Mouse (Mus musculus) gastrocnemius, postnatal 14 days (tissue): ENCODE measurements around the gene Tekt3. TPM values are rescaled to one million over a fixed set of nuclear protein-coding genes. Genes with fewer than 3 reads are reported as not detected.
A peak's percentile ranks its signal among the peaks of the same experiment; 100 is the strongest.

Source experiments
- DNase-seq: peaks from one replicate; pipeline ENCODE4 v3.0.0; 2021; ENCODE audit warnings: mixed read lengths
- intact Hi-C: fragments of 180-260 bp; cut with DNase I; formaldehyde crosslinking; loops from one replicate; pipeline ENCODE4 v1.15.1; 2025; ENCODE audit warnings: low total_unique reads
- total RNA-seq, 2 experiments: library from RNA; stranded (reverse); gene quantifications; 2 replicates each; pipeline ENCODE4 v1.2.3; 2021

The Tekt3 gene
- total RNA-seq, 2 experiments from 2014 or later: not detected

- intact Hi-C loops: no loop called here
- no peak for DNase-seq
Measured at GRCm38 (mm10) chr11:63055596-63055995, 5.9 kb upstream of the Tekt3 start.

GRCm38 (mm10) chr11:63058375-63058952, 3.0 kb upstream of the Tekt3 start:
- DNase-seq: no peak
- intact Hi-C loops: no loop called here

GRCm38 (mm10) chr11:63059911-63060310, 1.5 kb upstream of the Tekt3 start:
- intact Hi-C loops: no loop called here
- DNase-seq: no peak

- intact Hi-C loops: no loop called here
- DNase-seq: no peak
Measured at GRCm38 (mm10) chr11:63066526-63066925, 5.1 kb downstream of the Tekt3 start.

GRCm38 (mm10) chr11:63070081-63070480, 8.6 kb downstream of the Tekt3 start:
- no peak for DNase-seq
- intact Hi-C loops: no loop called here

DNA sequence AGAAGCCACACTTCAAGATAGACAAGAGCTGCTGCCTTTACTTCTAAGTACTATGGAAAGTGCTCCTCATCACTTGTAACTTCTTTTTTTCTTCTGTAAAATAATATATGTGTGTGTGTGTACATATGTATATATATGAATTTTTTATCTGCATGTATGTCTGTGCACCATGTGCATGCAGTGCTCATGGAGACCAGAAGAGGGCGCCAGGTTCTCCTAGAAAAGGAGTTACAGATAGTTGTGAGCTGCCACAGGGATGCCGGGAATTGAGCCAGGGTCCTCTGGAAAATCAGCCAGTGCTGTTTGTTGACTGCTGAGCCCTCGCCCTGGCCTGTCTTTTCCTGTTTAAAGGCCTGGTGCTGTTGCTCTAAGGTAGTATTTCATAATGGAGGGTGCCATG, 23.1 kb downstream of the Tekt3 start:
- intact Hi-C loops: no loop called here
- DNase-seq: no peak

- no peak for DNase-seq
- intact Hi-C loops: no loop called here
Measured at GRCm38 (mm10) chr11:63088672-63089071, 27.2 kb downstream of the Tekt3 start.

DNA sequence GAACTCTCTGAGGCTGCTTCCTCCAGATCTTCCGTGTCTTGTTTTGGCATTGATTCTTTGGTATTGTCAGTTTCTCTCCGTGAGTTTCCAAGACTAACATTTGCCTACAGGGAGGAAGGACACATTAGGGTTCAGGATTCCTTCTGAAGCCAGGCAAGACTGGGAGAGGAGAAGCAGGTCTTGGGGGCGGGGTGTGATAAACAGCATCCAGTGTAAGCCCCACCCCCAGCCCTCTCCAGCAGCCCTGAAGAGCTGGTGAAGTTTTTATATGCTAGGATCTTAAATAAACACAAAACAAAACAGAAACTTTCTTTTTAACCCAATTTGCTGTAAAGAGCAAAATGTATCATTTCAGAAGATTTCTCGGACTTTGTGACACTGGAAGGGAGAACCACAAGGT, 28.8 kb downstream of the Tekt3 start:
- intact Hi-C loops: no loop called here
- no peak for DNase-seq

DNA sequence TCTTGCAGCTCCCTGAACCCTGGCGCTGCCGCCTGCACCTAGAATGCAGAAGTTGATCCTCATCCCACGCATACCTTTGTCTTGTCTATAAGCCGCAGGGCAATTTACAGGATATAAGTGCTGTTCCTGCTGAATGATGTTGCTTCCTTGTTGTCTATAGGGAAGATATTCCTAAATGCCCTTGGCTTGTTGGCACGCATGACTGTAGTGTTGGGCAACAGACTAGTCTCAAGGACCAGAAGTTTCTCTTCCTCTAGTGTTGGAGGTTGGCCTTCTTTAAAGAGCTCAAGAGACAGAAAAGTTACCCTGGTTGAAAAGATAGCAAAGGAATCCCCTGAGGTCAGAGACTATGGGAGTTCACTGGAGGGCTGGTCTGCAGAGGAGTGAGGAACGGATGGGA, 29.5 kb downstream of the Tekt3 start:
- intact Hi-C loops: no loop called here
- DNase-seq: no peak

DNA sequence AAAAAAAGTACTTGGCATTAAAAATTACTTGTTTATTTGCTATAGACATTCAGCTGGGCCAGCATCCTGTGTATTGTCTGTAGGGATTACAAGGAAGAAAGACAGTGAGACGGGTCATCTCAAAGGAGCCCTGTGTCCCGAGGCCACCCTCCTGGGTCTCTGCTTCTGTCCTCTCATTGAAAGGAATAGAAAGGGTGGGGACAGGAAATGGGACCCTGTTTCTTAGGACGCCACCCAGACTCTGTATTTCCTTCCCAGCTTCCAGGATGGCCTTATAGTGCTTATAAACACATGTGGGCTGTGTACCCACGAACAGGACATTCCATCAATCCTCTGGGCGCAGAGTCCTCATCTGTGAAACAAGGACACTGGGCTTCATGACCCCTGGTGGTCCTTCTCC, 30.8 kb downstream of the Tekt3 start:
- intact Hi-C loops: no loop called here
- DNase-seq: no peak

DNA sequence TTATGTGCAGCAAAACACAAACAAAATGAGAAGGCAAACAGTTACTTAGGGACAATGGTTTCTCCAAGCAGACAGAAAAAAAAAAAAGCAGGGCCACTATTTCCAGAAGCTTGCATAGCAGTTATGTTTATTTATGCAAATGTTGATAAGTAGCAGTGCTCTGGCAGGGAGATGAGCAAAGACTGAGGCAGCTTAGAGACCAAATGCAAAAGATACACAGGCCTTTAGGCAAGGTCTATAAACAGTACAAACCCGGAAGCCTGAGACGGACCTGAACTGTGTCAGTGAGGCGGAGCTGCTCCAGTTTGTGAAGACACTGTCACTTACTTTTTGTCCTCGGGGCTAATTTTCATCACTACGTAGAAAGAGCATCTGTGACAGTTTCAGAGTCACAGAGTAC, 32.1 kb downstream of the Tekt3 start:
- intact Hi-C loops: no loop called here
- DNase-seq: no peak

- intact Hi-C loops: no loop called here
- no peak for DNase-seq
Measured at GRCm38 (mm10) chr11:63094496-63094895, 33.0 kb downstream of the Tekt3 start.

DNA sequence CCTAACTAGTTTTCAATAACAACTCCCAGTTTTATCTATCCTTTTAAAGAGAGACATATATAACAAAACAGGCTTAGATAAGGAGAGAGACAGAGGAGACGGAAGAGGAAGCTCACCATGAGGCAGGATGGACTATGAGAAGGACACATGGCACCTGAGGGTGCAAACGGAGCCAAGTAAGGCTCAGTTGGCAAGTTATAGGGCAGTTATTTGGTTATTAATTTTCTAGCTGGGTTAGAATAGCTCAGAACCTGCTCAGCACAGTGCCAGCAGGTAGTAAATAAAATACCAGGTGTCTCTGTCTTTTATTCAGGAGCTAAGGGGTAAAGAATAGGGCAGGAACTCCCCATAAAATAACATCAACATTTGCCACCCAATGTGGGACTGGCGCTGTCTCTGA, 36.6 kb downstream of the Tekt3 start:
- DNase-seq: no peak
- intact Hi-C loops: no loop called here

GRCm38 (mm10) chr11:63099390-63099789, 37.9 kb downstream of the Tekt3 start:
- intact Hi-C loops: no loop called here
- no peak for DNase-seq

DNA sequence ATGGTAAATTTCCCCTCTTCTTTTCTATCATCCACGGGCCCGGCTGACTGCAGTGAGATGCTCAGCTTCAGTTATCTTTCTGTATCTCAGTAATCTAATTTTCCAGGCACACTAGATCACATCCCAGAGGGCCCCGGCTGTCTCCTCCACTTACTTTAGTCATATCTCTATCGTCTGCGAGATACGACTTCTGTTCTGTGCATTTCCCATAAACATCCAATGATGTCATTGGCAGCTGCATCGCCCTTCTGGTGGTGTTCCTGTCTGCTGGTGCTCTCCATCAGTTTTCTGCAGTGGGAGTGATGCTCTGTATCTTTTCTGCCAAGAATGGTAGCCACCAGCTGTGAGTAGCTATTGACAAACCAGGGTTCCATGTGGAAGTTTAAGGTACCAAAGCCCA, 41.8 kb downstream of the Tekt3 start:
- intact Hi-C loops: no loop called here
- no peak for DNase-seq

DNA sequence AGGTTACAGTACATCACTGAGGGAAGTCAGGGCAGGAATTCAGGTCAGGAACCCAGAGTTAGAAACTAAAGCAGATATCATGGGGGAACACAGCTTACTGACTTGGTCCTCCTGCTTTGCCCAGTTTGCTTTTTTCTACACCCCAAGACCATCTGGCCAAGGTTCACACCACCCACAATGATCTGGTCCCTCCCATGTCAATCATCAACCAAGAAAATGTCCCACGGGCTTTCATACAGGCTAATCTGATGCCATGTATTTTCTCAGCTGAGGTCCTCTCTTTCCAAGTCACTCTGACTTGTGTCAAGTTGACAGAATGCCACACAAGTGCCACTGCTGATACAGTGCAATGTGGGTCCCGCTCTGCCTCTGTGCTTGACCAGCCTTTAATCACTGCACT, 42.6 kb downstream of the Tekt3 start:
- intact Hi-C loops: no loop called here
- DNase-seq: no peak

GRCm38 (mm10) chr11:63109230-63109775, 47.8 kb downstream of the Tekt3 start:
- no peak for DNase-seq
- intact Hi-C loops: loop anchor here (2.0 kb wide), 1 partner anchor 49 kb away; no protein-coding TSS in a partner anchor

GRCm38 (mm10) chr11:63110329-63110728, 48.9 kb downstream of the Tekt3 start:
- DNase-seq: no peak
- intact Hi-C loops: no loop called here

- peak; percentile 66 for DNase-seq
- intact Hi-C loops: no loop called here
Measured at GRCm38 (mm10) chr11:63114807-63115641, 53.6 kb downstream of the Tekt3 start.

- intact Hi-C loops: no loop called here
- DNase-seq: no peak
Measured at GRCm38 (mm10) chr11:63116652-63117051, 55.2 kb downstream of the Tekt3 start.

- DNase-seq: no peak
- intact Hi-C loops: no loop called here
Measured at GRCm38 (mm10) chr11:63117266-63117665, 55.8 kb downstream of the Tekt3 start.
